Mouse (Mus musculus) gastrocnemius, postnatal 10 days (tissue): ENCODE results near the gene Ivns1abp. TPM values are rescaled to one million over a fixed set of nuclear protein-coding genes. Genes with fewer than 3 reads are reported as not detected.
"Not testable (repeated sequence)": the region's sequence is repeated elsewhere in the genome, so short reads cannot be mapped to it uniquely, and the experiment has no call there.

ENCODE experiments used
- DNase-seq: peaks from one replicate; pipeline ENCODE4 v3.0.0; 2021; ENCODE audit warnings: mixed read lengths
- long read RNA-seq, 2 experiments: library from polyadenylated mRNA; stranded (forward); transcript quantifications; one replicate each; pipeline ENCODE4 v2.0.0; 2021
- total RNA-seq, 2 experiments: library from RNA; stranded (reverse); gene quantifications; 2 replicates each; pipeline ENCODE4 v1.2.3; 2021

The Ivns1abp gene
- 100 to 1,000 TPM; 107 to 127 TPM for total RNA-seq
- long read RNA-seq, experiment 1, transcript Ivns1abp-201 (15 exons, 3,511 nt) = major isoform, 137 of 169 reads
- long read RNA-seq, experiment 1, transcript Ivns1abp-204 (15 exons, 3,315 nt) = minor isoform, 10 of 169 reads
- long read RNA-seq, experiment 1, partial matches to known transcripts = 8 of 169 reads
- long read RNA-seq, experiment 1, other reads (novel, unspliced or antisense) = 13 of 169 reads
- long read RNA-seq, experiment 2, transcript Ivns1abp-203 (8 exons, 2,783 nt) = minor isoform, 6 of 140 reads
- long read RNA-seq, experiment 2, transcript Ivns1abp-201 (15 exons, 3,511 nt) = major isoform, 102 of 140 reads
- long read RNA-seq, experiment 2, transcript Ivns1abp-204 (15 exons, 3,315 nt) = minor isoform, 7 of 140 reads
- long read RNA-seq, experiment 2, partial matches to known transcripts = 12 of 140 reads
- long read RNA-seq, experiment 2, other reads (novel, unspliced or antisense) = 13 of 140 reads

DNA sequence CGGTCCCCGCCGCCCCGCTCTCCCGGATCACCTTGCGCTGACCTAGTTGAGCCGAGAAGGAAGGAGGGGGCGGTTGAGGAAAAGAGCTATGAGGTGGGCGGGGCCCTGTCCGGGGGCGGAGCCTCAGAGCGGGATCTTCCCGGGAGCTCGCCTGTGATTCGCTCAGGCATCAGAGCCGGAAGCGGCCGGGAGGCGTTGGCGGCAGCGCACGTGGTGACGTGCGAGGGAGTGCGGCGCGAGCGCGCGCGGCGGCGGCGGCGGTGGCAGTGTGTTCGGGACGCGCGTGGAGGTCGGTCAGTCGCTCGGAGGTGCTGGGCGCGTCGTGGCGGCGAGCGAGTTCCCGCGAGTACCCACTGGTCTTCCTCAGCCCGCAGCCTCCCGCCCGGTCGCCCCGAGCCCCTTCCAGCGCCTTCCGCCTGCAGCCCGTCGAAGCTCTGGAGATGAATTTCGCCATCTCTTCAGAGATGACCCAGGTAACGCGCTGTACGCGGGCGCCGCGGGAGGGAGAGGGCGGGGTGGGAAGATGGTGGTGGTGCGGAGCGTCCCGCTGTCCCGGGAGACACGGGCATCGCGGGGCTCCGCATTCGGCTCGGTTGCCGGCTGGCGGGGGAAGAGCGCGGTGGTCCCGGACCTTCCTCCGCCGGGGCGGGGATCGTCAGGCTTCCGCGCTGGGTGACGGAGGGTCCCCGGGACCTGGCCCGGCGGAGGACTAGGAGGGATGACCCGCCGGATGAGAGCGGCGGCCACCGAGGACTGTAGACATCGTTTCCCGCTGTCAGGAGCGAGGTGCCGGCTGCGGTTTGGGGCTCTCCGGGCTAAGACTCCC lies at the start of gene Ivns1abp:
TSS of gene Ivns1abp (plus strand) at position 195 of the 826 bp plus-strand sequence.
- DNase-seq = peak; percentile 97

DNA sequence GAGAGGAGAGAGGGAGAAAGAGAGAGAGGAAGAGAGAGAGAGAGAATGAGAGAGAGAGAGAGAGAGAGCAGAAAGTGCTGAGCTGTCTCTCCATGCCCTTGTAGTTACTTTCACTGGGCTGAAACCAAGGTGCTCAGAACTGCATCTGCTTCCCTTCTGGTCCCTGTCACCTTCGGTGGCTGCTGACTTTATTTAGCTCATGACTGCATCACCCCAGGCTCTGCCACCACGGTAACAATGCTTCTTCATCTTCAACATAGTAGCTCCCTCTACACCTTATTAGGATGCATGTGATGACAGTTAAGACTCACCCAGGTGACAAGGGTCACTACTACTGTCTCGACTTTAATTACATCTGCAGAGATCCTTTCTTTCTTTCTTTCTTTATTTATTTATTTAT lies 48.8 kb upstream of the Ivns1abp start:
- DNase-seq = no peak

DNA sequence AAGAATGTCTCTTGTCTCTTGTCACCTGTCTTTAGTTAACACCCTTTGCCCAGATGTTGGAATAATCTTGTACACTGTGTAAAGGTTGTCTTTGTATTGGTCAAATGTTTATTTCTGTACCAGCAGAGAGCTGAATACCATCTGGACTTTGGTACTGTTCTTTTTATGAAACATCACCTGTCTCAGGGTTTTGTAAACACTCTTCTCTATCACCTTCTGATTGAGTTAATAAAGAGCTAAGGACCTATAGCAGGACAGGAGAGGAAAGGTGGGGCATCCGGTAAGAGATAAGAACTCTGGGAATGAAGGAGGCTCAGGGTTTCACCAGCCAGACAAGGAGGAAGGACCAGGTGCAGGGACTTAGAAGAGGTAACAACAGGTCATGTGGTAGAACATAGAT lies 47.7 kb upstream of the Ivns1abp start:
- DNase-seq = no peak

DNA sequence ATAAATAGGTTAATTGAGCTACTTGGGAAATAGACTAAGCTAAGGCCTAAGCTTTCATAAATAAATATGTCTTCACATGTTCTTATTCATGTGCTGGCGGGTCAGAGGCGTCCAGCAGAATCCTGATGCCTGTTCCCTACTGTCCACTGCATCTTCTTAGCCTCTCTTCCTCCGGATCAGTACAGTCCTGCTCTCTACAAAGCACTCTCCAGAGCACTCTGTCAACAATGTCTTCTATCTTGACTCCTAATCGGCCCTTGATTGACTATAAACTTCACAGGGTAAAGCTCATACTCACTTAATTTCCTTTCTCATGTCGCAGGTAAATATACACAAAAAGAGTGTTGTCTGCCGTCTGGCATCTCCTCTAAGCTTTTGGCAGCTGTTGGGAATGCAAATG lies 47.3 kb upstream of the Ivns1abp start:
- no peak for DNase-seq

DNA sequence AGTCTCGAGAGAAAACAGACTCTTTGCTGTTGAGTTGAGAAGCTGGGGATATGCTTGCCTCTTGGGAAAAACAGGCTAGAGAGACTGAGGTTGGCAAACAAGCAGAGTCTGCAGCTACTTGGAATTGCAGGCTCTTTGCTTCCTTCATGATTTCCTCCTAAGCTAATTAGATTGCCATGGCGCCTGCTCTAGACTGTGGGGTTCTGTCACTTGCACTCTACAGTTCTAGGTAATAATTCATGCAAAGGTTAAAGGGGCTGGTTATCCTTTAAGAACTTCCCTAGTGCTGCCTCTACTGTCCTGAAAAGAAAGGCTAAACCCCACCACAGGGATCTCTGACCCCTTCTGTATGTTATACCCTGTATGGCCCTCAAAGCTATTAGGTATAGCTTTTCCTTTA lies 46.7 kb upstream of the Ivns1abp start:
- no peak for DNase-seq

- DNase-seq = no peak
These were observed 42.8 kb upstream of the Ivns1abp start for GRCm38 (mm10) chr1:151301456-151301855.

GRCm38 (mm10) chr1:151301904-151302303 lies 42.4 kb upstream of the Ivns1abp start:
- no peak for DNase-seq

GRCm38 (mm10) chr1:151303265-151303664 lies 41.0 kb upstream of the Ivns1abp start:
- DNase-seq = no peak

DNA sequence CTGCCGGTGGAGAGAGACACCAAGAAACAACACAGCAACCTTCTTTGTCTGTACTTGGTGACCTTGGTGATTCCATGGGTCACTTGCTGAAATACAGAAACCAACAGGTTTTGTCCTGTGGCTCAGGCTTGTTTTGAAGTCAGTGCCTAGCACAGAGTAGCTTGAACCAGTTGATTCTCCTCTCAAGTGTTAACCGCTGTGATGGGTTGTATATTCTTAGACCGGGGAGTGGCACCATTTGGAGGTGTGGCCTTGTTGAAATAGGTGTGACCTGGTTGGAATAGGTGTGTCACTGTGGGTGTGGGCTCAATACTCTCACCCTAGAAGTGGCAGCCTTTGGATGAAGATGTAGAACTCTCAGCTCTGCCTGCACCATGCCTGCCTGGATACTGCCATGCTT lies 39.3 kb upstream of the Ivns1abp start:
- DNase-seq = not testable (repeated sequence)

- no peak for DNase-seq
These were observed 37.2 kb upstream of the Ivns1abp start for GRCm38 (mm10) chr1:151307059-151307458.

DNA sequence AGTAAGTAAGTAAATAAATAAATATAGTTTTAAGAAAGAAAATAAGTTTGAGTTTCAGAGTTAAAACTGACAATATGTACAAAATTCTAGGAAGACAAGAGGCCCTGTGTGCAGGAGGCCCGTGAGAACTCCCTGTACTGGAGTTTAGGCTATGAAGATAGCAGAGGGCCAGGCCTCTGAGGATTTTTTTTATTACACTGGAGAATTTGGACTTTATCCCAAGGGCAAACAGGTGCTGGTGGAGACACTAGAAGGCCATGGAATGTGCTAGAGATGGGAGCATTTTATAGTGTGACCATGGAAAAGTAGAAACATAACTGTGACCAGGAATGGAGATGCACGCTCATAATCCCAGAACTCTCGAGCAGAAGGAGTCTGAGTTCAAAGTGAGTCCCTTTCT lies 36.5 kb upstream of the Ivns1abp start:
- no peak for DNase-seq

GRCm38 (mm10) chr1:151308508-151308907 lies 35.8 kb upstream of the Ivns1abp start:
- DNase-seq = no peak

- DNase-seq = no peak
These were observed 33.8 kb upstream of the Ivns1abp start for GRCm38 (mm10) chr1:151310511-151310910.

DNA sequence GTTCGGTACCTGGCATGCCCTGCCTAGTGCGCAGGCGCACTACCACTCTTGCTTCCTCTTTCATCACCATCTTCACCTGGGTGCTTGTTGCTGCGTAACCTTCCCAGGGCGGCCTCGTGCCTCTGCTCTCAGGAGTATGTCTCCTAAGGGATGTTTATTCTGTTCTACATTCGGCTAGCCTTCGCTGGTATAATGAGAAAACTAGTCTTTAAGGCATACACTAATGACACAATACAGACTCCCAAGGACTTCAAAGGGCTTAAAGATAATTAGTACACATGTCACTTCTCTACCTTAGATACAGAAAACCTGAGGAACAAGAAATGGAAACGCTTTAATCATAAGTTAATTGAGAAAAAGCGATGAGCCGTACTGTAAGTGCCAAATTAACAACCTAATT lies 32.9 kb upstream of the Ivns1abp start:
- DNase-seq = no peak

GRCm38 (mm10) chr1:151319267-151319666 lies 25.0 kb upstream of the Ivns1abp start:
- no peak for DNase-seq

DNA sequence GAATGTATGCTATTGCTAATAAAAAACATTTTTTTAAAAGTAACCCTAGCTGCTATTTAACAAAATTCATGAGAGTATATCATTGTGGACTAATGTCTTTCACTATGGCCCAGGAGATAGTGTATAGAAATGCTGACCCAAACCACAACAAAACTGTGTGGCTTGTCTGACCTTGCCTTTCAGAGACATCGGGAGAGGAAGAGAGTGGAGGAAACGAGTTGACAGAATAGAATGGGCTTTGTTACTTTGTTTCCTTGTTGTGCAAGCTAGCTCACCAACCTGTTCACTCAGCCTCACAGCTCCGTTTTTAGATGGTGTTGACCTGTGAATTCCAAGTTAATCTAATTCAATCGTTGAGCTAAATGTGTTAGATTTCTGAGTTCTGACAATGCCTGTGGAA lies 23.9 kb upstream of the Ivns1abp start:
- no peak for DNase-seq

GRCm38 (mm10) chr1:151325328-151325727 lies 18.9 kb upstream of the Ivns1abp start:
- DNase-seq = no peak

GRCm38 (mm10) chr1:151328341-151329097 lies 15.8 kb upstream of the Ivns1abp start:
- DNase-seq = no peak

DNA sequence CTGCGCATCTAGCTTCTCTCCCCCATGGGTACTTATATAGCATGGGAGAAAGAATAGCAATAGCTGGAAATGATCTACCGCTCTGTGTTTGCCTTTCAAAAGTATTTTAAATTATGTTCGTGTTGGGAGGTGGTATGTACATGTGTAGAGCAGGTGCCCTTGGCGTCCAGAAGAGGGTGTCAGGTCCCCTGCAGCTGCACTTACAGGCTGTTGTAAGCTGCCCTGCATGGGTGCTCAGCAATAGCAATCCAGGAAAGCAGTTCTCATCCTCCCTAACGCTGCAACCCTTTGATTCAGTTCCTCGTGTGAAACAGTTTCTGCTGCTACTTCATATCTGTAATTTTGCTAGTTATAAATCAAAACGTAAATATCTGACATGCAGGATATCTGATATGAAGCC lies 14.7 kb upstream of the Ivns1abp start:
- DNase-seq = no peak

DNA sequence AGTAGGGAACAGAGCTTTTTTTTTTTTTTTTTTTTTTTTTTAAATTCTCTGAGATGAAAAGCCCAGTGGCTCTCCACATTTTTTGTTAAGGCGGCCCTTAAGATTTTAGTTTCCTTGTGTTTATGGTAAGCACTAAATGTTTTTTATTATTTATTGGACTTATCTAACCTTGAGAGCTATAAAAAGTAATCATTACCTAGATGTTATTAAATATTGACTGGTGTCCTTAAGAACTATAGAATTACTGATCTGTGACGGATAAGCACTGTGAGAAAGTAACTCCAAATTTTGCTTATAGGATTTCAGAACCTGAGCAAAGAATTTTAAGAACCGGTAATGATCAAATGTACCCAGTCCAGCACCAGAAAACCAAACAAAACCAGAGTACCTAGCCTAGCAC lies 11.5 kb upstream of the Ivns1abp start:
- DNase-seq = no peak

DNA sequence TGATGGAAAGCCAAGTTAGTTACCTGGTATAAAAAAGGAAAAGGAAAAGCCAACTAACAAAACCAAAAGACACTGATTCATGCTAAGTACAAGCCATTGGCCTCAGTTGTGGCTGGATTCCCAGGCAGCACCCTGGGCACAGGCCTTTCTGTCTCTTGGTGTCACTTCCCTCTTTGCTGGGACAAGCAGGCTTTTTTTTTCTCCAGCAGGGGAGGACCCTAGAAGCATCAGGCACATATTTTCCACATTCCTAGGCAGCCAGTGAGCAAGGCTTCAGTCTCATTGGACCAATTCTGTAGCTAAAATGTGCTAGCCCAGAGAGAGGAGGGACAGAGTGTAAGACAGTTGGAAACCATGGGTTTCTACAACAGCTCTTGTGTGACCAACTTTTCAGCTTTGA lies 6.0 kb upstream of the Ivns1abp start:
- DNase-seq = no peak

DNA sequence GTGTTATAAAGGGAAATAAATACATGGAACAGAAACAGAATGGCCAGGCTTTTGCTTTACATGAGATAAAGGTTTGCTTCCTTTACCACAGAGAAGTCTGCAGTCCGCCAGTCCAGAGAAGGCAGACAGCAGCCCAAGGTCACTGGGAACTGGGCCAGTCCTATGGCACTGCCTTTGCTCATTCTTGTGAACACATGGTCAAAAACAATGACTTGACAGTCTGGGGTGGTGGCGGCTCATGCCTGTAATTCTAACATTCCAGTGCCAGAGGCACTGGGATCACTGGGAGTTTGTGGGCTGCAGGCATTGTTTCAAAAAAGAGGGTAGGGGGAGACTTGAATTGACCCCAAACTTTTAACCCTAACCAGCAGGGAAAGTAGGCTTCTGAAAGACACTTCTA lies 5.3 kb upstream of the Ivns1abp start:
- no peak for DNase-seq
